Mouse (Mus musculus): Measurements from ENCODE around the gene Tmem269. TPM values are rescaled to one million over a fixed set of nuclear protein-coding genes. Genes with fewer than 3 reads are reported as not detected.

Tmem269 gene
- polyA plus RNA-seq, 1 experiment from 2014 or later: not detected

GRCm38 (mm10) chr4:119167068-119167467, 50.9 kb downstream of the Tmem269 start:
- Histone ChIP-seq H3K4me2 (replicated peaks; ENCODE audit: low read depth, low read length) (no peak overlapping the region), H3K27me3 (ENCODE audit: control insufficient read depth, insufficient read depth, low read length) (no peaks in the 10 kb centered on the region), H3K4me1 (ENCODE audit: control insufficient read depth, insufficient read depth, low read length) (no peaks in the 10 kb centered on the region), H3K36me3 (ENCODE audit: control insufficient read depth, insufficient read depth, low read length) (no peaks in the 10 kb centered on the region; the same call in 1 of the 2 replicates), H3K4me3 (ENCODE audit: low read depth, low read length) (no peak overlapping the region), H3K27ac (ENCODE audit: low read length) (no peak overlapping the region), H3K9me3 (ENCODE audit: control insufficient read depth, low read depth, low read length) (no peaks in the 10 kb centered on the region), H3K9ac (replicated peaks; ENCODE audit: low read depth, low read length) (no peak overlapping the region)
- ATAC-seq (ENCODE audit: insufficient number of reproducible peaks, insufficient read depth, low FRiP score, low read depth): no peak
- 78% methylated on average over 4 of the region's 4 CpGs for WGBS

GRCm38 (mm10) chr4:119165916-119166315, 52.1 kb downstream of the Tmem269 start:
- WGBS: 71% methylated on average over 7 of the region's 7 CpGs
- no peaks in the 10 kb centered on the region for H3K9me3 ChIP-seq (ENCODE audit: control insufficient read depth, low read depth, low read length)
- no peaks in the 10 kb centered on the region for H3K4me1 ChIP-seq (ENCODE audit: control insufficient read depth, insufficient read depth, low read length)
- no peak for ATAC-seq (ENCODE audit: insufficient number of reproducible peaks, insufficient read depth, low FRiP score, low read depth)
- H3K9ac ChIP-seq (replicated peaks; ENCODE audit: low read depth, low read length): no peak overlapping the region
- H3K4me2 ChIP-seq (replicated peaks; ENCODE audit: low read depth, low read length): no peak overlapping the region
- H3K36me3 ChIP-seq (ENCODE audit: control insufficient read depth, insufficient read depth, low read length): no peaks in the 10 kb centered on the region; the same call in 1 of the 2 replicates
- H3K27ac ChIP-seq (ENCODE audit: low read length): no peak overlapping the region
- no peak overlapping the region for H3K4me3 ChIP-seq (ENCODE audit: low read depth, low read length)
- no peaks in the 10 kb centered on the region for H3K27me3 ChIP-seq (ENCODE audit: control insufficient read depth, insufficient read depth, low read length)

DNA sequence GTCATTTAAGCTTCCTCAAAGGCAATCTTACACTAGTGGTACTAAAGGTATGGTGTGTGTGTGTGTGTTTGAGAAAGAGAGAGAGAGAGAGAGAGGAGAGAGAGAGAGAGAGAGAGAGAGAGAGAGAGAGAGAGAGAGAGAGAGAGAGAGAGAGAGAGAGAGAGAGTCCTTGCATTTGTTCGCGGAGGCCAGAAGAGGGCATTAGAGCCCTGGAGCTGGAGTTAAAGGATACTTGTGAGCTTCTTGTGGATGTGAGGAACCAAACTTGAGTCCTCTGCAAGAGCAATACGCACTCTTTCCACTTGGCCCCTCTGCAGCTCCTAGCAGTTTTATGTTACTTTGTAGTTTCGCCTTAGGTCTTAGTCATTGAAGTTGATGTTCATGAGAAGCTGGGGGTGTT, 55.0 kb downstream of the Tmem269 start:
- WGBS: 74% methylated on average over 4 of the region's 4 CpGs
- H3K9me3 ChIP-seq (ENCODE audit: control insufficient read depth, low read depth, low read length): no peaks in the 10 kb centered on the region
- ATAC-seq (ENCODE audit: insufficient number of reproducible peaks, insufficient read depth, low FRiP score, low read depth): no peak

GRCm38 (mm10) chr4:119161358-119161757, 56.7 kb downstream of the Tmem269 start:
- Histone ChIP-seq H3K4me1 (ENCODE audit: control insufficient read depth, insufficient read depth, low read length) (no peaks in the 10 kb centered on the region), H3K9ac (replicated peaks; ENCODE audit: low read depth, low read length) (no peak overlapping the region), H3K4me3 (ENCODE audit: low read depth, low read length) (no peak overlapping the region), H3K36me3 (ENCODE audit: control insufficient read depth, insufficient read depth, low read length) (no peaks in the 10 kb centered on the region), H3K27ac (ENCODE audit: low read length) (no peak overlapping the region), H3K4me2 (replicated peaks; ENCODE audit: low read depth, low read length) (no peak overlapping the region), H3K27me3 (ENCODE audit: control insufficient read depth, insufficient read depth, low read length) (no peaks in the 10 kb centered on the region), H3K9me3 (ENCODE audit: control insufficient read depth, low read depth, low read length) (no peaks in the 10 kb centered on the region)
- 71% methylated on average over 3 of the region's 3 CpGs for WGBS
- ATAC-seq (ENCODE audit: insufficient number of reproducible peaks, insufficient read depth, low FRiP score, low read depth): no peak

More for the DNA sequence above, 55.0 kb downstream of the Tmem269 start:
- Histone ChIP-seq H3K27me3 (ENCODE audit: control insufficient read depth, insufficient read depth, low read length) (no peaks in the 10 kb centered on the region), H3K36me3 (ENCODE audit: control insufficient read depth, insufficient read depth, low read length) (no peaks in the 10 kb centered on the region), H3K9ac (replicated peaks; ENCODE audit: low read depth, low read length) (no peak overlapping the region), H3K4me3 (ENCODE audit: low read depth, low read length) (no peak overlapping the region), H3K4me1 (ENCODE audit: control insufficient read depth, insufficient read depth, low read length) (no peaks in the 10 kb centered on the region), H3K4me2 (replicated peaks; ENCODE audit: low read depth, low read length) (no peak overlapping the region), H3K27ac (ENCODE audit: low read length) (no peak overlapping the region)

GRCm38 (mm10) chr4:119157891-119158290, 60.1 kb downstream of the Tmem269 start:
- no peak for ATAC-seq (ENCODE audit: insufficient number of reproducible peaks, insufficient read depth, low FRiP score, low read depth)

GRCm38 (mm10) chr4:119157186-119157585, 60.8 kb downstream of the Tmem269 start:
- Histone ChIP-seq H3K27ac (ENCODE audit: low read length) (no peak overlapping the region), H3K9me3 (ENCODE audit: control insufficient read depth, low read depth, low read length) (no peaks in the 10 kb centered on the region), H3K27me3 (ENCODE audit: control insufficient read depth, insufficient read depth, low read length) (no peaks in the 10 kb centered on the region), H3K9ac (replicated peaks; ENCODE audit: low read depth, low read length) (no peak overlapping the region), H3K4me3 (ENCODE audit: low read depth, low read length) (no peak overlapping the region), H3K4me1 (ENCODE audit: control insufficient read depth, insufficient read depth, low read length) (no peaks in the 10 kb centered on the region), H3K36me3 (ENCODE audit: control insufficient read depth, insufficient read depth, low read length) (no peaks in the 10 kb centered on the region), H3K4me2 (replicated peaks; ENCODE audit: low read depth, low read length) (no peak overlapping the region)
- 33% methylated on average over 2 of the region's 2 CpGs for WGBS
- no peak for ATAC-seq (ENCODE audit: insufficient number of reproducible peaks, insufficient read depth, low FRiP score, low read depth)

More at GRCm38 (mm10) chr4:119157891-119158290, 60.1 kb downstream of the Tmem269 start:
- Histone ChIP-seq H3K9ac (replicated peaks; ENCODE audit: low read depth, low read length) (no peak overlapping the region), H3K4me2 (replicated peaks; ENCODE audit: low read depth, low read length) (no peak overlapping the region), H3K4me1 (ENCODE audit: control insufficient read depth, insufficient read depth, low read length) (no peaks in the 10 kb centered on the region), H3K4me3 (ENCODE audit: low read depth, low read length) (no peak overlapping the region), H3K27ac (ENCODE audit: low read length) (no peak overlapping the region), H3K9me3 (ENCODE audit: control insufficient read depth, low read depth, low read length) (no peaks in the 10 kb centered on the region), H3K27me3 (ENCODE audit: control insufficient read depth, insufficient read depth, low read length) (no peaks in the 10 kb centered on the region), H3K36me3 (ENCODE audit: control insufficient read depth, insufficient read depth, low read length) (no peaks in the 10 kb centered on the region)
- WGBS: 73% methylated on average over 5 of the region's 5 CpGs

Other genes starting within 250 kb of the Tmem269 start
- gene Slc2a1, start 109.5 kb downstream of the Tmem269 start, polyA plus RNA-seq (2014; fragmentation: Nextera tagmentation; extraction: Ambion mirVana): 120 and 139 TPM in 2 replicates
- 7.0 and 8.5 TPM in 2 replicates for gene Zfp691, start 44.0 kb downstream of the Tmem269 start, polyA plus RNA-seq (2014; fragmentation: Nextera tagmentation; extraction: Ambion mirVana)
- gene Ermap, start 28.2 kb downstream of the Tmem269 start, polyA plus RNA-seq (2014; fragmentation: Nextera tagmentation; extraction: Ambion mirVana): 1.1 and 1.5 TPM in 2 replicates
- 150 and 155 TPM in 2 replicates for gene Svbp, start 22.9 kb downstream of the Tmem269 start, polyA plus RNA-seq (2014; fragmentation: Nextera tagmentation; extraction: Ambion mirVana)
- 24.0 and 29.7 TPM in 2 replicates for gene AU022252, start 14.5 kb upstream of the Tmem269 start, polyA plus RNA-seq (2014; fragmentation: Nextera tagmentation; extraction: Ambion mirVana)
- gene P3h1, start 14.7 kb upstream of the Tmem269 start, polyA plus RNA-seq (2014; fragmentation: Nextera tagmentation; extraction: Ambion mirVana): 45.0 and 46.3 TPM in 2 replicates
- not detected in 2 replicates for gene Cldn19, start 37.2 kb upstream of the Tmem269 start, polyA plus RNA-seq (2014; fragmentation: Nextera tagmentation; extraction: Ambion mirVana)
- 626 and 684 TPM in 2 replicates for gene Ybx1, start 76.4 kb upstream of the Tmem269 start, polyA plus RNA-seq (2014; fragmentation: Nextera tagmentation; extraction: Ambion mirVana)
- gene Ppih, start 102.3 kb upstream of the Tmem269 start, polyA plus RNA-seq (2014; fragmentation: Nextera tagmentation; extraction: Ambion mirVana): 91.7 and 93.7 TPM in 2 replicates
- 3.5 and 7.3 TPM in 2 replicates for gene Ccdc30, start 197.3 kb upstream of the Tmem269 start, polyA plus RNA-seq (2014; fragmentation: Nextera tagmentation; extraction: Ambion mirVana)
- 31.9 and 33.7 TPM in 2 replicates for gene Ppcs, start 204.2 kb upstream of the Tmem269 start, polyA plus RNA-seq (2014; fragmentation: Nextera tagmentation; extraction: Ambion mirVana)
- not detected in 2 replicates for gene Zmynd12, start 204.6 kb upstream of the Tmem269 start, polyA plus RNA-seq (2014; fragmentation: Nextera tagmentation; extraction: Ambion mirVana)

All from stomach, embryonic 14.5 days (tissue).